Mouse (Mus musculus) intestine, postnatal 0 days (tissue): ENCODE measurements around the gene Calhm2. TPM values are rescaled to one million over a fixed set of nuclear protein-coding genes. Genes with fewer than 3 reads are reported as not detected.
"Not testable (repeated sequence)": the region's sequence is repeated elsewhere in the genome, so short reads cannot be mapped to it uniquely, and the experiment has no call there.

Experiments used
- ATAC-seq: fragments of 200-750 bp; cut with Nextera tagmentation; 2 replicates; pipeline ENCODE4 v1.8.0; 2017; ENCODE audit warnings: mild to moderate bottlenecking, moderate TSS enrichment, moderate library complexity
- H3K27ac ChIP-seq: fragments of 300-500 bp; sonication (generic); 2 replicates; pipeline ENCODE4 v1.5.1; 2014; ENCODE audit warnings: mild to moderate bottlenecking, low read depth, low read length, moderate library complexity
- H3K27me3 ChIP-seq: fragments of 300-500 bp; sonication (generic); replicated peaks from 2 replicates; pipeline ENCODE4 v1.6.1; 2014; ENCODE audit warnings: low read length, mixed read lengths; ENCODE audit not compliant: control insufficient read depth, insufficient read depth
- H3K36me3 ChIP-seq: fragments of 300-500 bp; sonication (generic); 2 replicates; pipeline ENCODE4 v1.6.1; 2014; ENCODE audit warnings: mild to moderate bottlenecking, moderate library complexity; ENCODE audit not compliant: control insufficient read depth, insufficient read depth
- H3K4me1 ChIP-seq: fragments of 300-500 bp; sonication (generic); replicated peaks from 2 replicates; pipeline ENCODE4 v1.6.1; 2014; ENCODE audit warnings: antibody characterized with exemption, low read length, mixed read lengths; ENCODE audit not compliant: control insufficient read depth, insufficient read depth
- H3K4me2 ChIP-seq: fragments of 300-500 bp; sonication (generic); replicated peaks from 2 replicates; pipeline ENCODE4 v1.6.1; 2014; ENCODE audit warnings: low read depth, mild to moderate bottlenecking, moderate library complexity
- H3K4me3 ChIP-seq: fragments of 300-500 bp; sonication (generic); 2 replicates; pipeline ENCODE4 v1.5.1; 2014; ENCODE audit warnings: low read depth, low read length
- H3K9ac ChIP-seq: fragments of 300-500 bp; sonication (generic); 2 replicates; pipeline ENCODE4 v1.6.1; 2014; ENCODE audit warnings: mild to moderate bottlenecking, low read depth, low read length
- H3K9me3 ChIP-seq: fragments of 300-500 bp; sonication (generic); 2 replicates; pipeline ENCODE4 v1.6.1; 2016; ENCODE audit warnings: mixed run types; ENCODE audit not compliant: control insufficient read depth
- CTCF ChIP-seq: sonication (generic); IDR thresholded peaks from 2 replicates; pipeline ENCODE4 v1.5.1; 2016; ENCODE audit warnings: low read depth, mild to moderate bottlenecking, control low read depth, antibody characterized with exemption, moderate library complexity
- WGBS: fragments of 180-500 bp; shearing (Covaris S2); extraction: QIAGEN DNeasy Blood & Tissue Kit; methylation state at CpG from one replicate; pipeline ENCODE4 v1.1.7; 2014; 5-methylcytosine and 5-hydroxymethylcytosine counted together
- polyA plus RNA-seq: library from polyadenylated mRNA; unstranded; fragments of >200 nt; fragmentation: Nextera tagmentation; extraction: Ambion mirVana; gene quantifications from 2 replicates; pipeline ENCODE4 v1.2.1, GENCODE M21; 2015

Calhm2 gene
- polyA plus RNA-seq, 1 experiment from 2014 or later = 2.6 TPM

- Histone ChIP-seq H3K4me1 (peaks cover 5% of the 10 kb centered on the region; the same call in 1 of the 2 replicates), H3K36me3 (no peaks in the 10 kb centered on the region), H3K4me3 (no peak overlapping the region), H3K27ac (no peak overlapping the region), H3K9me3 (no peaks in the 10 kb centered on the region), H3K9ac (no peak overlapping the region), H3K4me2 (no peak overlapping the region), H3K27me3 (no peaks in the 10 kb centered on the region)
- TF ChIP-seq CTCF = no peak
- WGBS = 74% methylated on average over 6 of the region's 6 CpGs
- ATAC-seq = no peak
Measured at GRCm38 (mm10) chr19:47142438-47142837, 4.3 kb upstream of the Calhm2 start.

DNA sequence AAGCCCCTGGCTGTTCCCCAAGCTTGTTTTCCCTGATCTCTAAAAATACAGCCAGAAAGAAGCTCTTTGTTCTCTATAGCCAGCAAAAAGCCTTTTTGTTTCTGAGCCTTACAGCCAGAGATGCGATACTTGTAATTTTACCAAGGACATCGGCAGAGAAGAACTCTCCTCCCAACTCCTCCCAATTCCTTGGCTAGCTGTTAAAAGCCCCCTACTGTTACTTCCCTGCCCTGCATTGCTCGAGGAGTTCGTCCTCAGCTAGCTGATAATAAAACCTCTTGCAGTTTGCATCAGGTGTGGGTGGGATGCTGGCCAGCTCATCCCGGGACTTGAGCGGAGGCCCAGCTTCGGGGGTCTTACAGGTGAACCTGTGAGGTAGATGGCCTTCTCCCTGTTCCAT, 1.5 kb upstream of the Calhm2 start:
- peaks cover 11% of the 10 kb centered on the region; the same call in 1 of the 2 replicates for H3K36me3 ChIP-seq
- H3K27ac ChIP-seq, ATAC-seq, H3K27me3 ChIP-seq, H3K9ac ChIP-seq, H3K9me3 ChIP-seq, H3K4me2 ChIP-seq, H3K4me3 ChIP-seq: not testable (repeated sequence)
- H3K4me1 ChIP-seq = peaks cover 13% of the 10 kb centered on the region
- WGBS = 44% methylated on average over 7 of the region's 7 CpGs
- 0 out of 2 replicates have a peak, but pooled peaks have one; percentile 21 for TF ChIP-seq CTCF

GRCm38 (mm10) chr19:47137051-47137581, 978 bp downstream of the Calhm2 start:
- H3K36me3 ChIP-seq = peaks cover 26% of the 10 kb centered on the region; the same call in 1 of the 2 replicates
- no peaks in the 10 kb centered on the region for H3K27me3 ChIP-seq
- no peaks in the 10 kb centered on the region for H3K9me3 ChIP-seq
- WGBS = 2% methylated on average over 6 of the region's 6 CpGs
- H3K9ac ChIP-seq = peak overlapping the region; percentile 53
- ATAC-seq = peak; percentile 65
- peak overlapping the region; percentile 44 for H3K4me3 ChIP-seq
- peaks cover 13% of the 10 kb centered on the region for H3K4me1 ChIP-seq
- peak overlapping the region; percentile 83 for H3K27ac ChIP-seq
- H3K4me2 ChIP-seq = peak overlapping the region; percentile 67
- no peak for TF ChIP-seq CTCF

DNA sequence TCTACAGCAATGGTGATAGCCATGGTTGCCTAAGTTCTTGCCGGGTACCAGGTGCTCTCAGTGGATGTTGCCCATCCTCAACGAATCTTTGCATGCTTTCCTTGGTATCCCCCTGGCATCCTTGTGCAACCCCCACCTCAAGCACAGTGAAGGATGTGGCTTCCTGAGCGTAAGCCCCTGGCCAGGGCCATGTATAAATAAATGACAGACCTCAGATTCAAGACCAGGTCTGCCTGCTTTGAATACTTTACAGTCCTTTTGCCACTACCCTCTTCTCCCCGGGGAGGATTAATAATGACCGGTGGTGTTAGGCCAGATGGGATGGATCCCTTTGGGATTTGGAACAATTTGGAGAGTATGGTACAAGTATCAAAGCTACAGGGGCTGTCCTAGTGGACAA, 1.9 kb downstream of the Calhm2 start:
- Histone ChIP-seq H3K36me3 (peaks cover 34% of the 10 kb centered on the region), H3K4me2 (no peak overlapping the region), H3K9ac (no peak overlapping the region), H3K4me1 (peaks cover 13% of the 10 kb centered on the region), H3K27me3 (no peaks in the 10 kb centered on the region), H3K4me3 (no peak overlapping the region), H3K9me3 (no peaks in the 10 kb centered on the region), H3K27ac (no peak overlapping the region)
- 80% methylated on average over 5 of the region's 5 CpGs for WGBS
- no peak for TF ChIP-seq CTCF
- ATAC-seq = no peak

DNA sequence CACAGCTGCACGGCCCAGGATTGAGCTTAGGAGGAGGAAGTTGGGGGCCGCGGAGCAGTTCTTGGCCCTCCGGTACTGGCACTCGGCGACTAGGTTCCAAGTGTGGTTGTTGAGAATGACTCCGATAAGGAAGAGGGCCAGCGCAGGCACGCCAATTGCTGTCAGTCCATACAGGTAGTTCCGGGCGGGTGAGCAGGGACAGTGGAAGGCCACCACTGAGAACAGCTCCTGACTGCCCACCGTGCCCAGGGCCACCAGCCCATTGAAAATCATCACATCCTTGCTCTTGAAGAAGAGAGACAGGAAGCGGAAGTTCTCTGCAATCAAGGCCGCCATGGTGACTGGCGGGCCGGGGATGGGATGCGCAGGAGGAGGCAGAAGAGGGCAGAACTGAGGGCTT, 2.5 kb downstream of the Calhm2 start:
- no peak for TF ChIP-seq CTCF
- Histone ChIP-seq H3K36me3 (peaks cover 39% of the 10 kb centered on the region), H3K4me1 (peaks cover 13% of the 10 kb centered on the region), H3K4me3 (no peak overlapping the region), H3K4me2 (no peak overlapping the region), H3K9me3 (no peaks in the 10 kb centered on the region), H3K9ac (no peak overlapping the region), H3K27me3 (no peaks in the 10 kb centered on the region), H3K27ac (no peak overlapping the region)
- 90% methylated on average over 17 of the region's 17 CpGs for WGBS
- ATAC-seq = no peak

DNA sequence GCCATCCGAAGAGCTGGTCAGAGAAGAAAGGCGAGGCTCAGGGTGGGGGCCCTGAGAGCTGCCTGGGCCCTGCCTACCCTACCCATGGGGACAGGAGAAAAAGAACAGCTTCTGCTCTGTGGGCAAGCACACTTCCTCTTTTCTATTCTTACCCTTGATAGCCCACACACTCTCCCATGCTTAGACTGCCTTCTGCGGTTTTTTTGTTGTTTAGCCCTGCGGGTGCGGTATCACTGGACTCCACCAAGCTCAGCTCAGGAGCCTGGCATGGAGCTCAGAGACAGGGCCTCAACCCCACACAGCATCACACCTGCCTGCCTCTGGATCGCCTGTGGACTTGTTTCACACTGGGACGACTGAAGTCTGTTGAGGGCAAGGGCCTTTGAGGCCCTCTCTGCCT, 4.9 kb downstream of the Calhm2 start:
- H3K4me3 ChIP-seq = no peak overlapping the region
- H3K4me1 ChIP-seq = peaks cover 10% of the 10 kb centered on the region
- no peaks in the 10 kb centered on the region for H3K9me3 ChIP-seq
- H3K4me2 ChIP-seq = no peak overlapping the region
- no peak overlapping the region for H3K9ac ChIP-seq
- no peak for ATAC-seq
- no peak overlapping the region for H3K27ac ChIP-seq
- TF ChIP-seq CTCF = no peak
- no peaks in the 10 kb centered on the region for H3K27me3 ChIP-seq
- peaks cover 63% of the 10 kb centered on the region for H3K36me3 ChIP-seq
- 84% methylated on average over 7 of the region's 7 CpGs for WGBS
